Mouse (Mus musculus) layer of hippocampus, adult 9-11 months (tissue): ENCODE data around the gene Lgals8.
A peak's percentile ranks its signal among the peaks of the same experiment; 100 is the strongest.
"Not testable (repeated sequence)": the region's sequence is repeated elsewhere in the genome, so short reads cannot be mapped to it uniquely, and the experiment has no call there.

Experiments used
- DNase-seq: peaks from one replicate; pipeline ENCODE4 v3.0.0; 2022

Gene Lgals8

DNA sequence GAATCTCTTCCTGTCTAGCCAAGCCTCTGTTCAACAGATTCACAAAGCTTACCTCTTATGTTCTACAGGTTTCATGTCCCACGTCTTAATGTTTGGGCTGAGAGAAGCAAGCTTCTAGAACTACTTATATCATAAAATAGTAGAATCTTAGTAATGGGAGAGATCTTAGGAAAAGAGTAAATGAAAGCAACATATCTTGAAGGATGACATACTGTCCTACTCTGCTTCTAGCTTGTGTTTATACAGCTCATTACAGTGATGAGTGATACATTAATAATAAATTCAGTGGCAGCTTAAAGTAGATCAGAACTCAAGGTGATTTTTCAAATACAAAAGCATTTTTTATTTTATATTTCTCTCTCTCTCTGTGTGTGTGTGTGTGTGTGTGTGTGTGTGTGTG, at the start of gene Lgals8:
TSS of gene Lgals8 (minus strand) at position 101 of the 400 bp plus-strand sequence.
- no peak for DNase-seq

GRCm38 (mm10) chr13:12511189-12511965, 46.6 kb upstream of the Lgals8 start:
- no peak for DNase-seq

DNA sequence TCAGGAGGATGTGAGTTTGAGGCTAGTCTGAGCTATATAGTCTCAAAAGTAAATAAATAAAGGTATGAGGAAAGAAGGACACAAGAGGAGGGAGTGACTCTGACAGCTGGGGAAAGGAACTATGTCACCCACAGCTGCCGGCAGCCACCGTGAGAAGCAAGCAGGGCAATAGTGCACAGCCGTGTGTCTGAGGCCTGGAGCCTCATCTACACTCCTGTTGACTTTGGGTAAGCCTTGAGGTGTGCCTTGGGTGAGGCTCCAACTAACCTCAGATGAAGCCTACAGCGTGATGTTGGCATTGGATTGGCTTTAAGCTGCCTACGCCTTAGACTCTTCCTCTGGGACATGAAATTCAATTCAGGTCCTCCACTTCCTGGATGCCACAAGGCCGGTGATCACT, 45.3 kb upstream of the Lgals8 start:
- no peak for DNase-seq

- no peak for DNase-seq
Measured at GRCm38 (mm10) chr13:12507426-12507825, 42.7 kb upstream of the Lgals8 start.

DNA sequence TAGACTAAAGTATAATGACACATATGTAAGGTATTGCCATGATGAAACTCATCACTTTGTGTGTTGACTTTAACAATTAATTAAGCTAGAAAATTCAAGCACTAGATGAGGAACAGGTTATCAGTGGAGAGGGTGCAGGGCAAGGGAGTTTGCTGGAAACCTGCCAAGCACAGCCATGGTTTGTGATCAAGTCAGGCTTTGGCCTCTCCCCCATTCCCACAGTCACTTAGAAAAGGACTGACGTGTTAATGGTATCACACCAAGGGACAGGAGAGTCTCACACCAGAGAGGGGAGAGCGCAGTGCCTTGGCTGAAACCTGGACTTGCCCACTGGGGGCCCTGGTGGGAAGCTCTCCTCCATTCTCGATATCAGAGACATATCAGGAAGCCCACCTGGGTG, 40.6 kb upstream of the Lgals8 start:
- no peak for DNase-seq

DNA sequence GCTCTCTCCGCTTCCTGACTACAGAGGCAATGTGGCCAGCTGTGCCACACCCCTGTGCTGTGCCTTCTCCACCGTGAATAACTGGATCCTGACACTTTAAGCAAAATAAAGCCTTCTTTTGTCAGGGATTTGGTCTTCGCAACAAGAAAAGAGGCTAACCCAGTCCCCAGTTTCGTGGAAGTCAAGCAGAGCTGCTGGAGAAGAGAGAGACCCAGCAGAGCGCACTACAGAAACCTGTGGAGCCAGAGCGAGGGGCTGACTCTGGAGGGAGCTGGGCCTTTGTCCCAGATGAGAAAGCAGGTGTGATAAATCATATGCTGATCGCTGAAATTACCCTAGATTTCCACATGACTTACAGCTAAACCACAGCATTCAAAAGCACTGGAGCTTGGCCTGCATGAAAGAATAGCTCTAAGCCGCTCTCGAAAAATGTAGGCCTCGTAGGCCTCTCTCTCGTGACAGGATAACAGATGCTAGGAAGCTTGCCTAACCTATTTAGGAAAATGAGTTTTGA, 38.6 kb upstream of the Lgals8 start:
- no peak for DNase-seq

DNA sequence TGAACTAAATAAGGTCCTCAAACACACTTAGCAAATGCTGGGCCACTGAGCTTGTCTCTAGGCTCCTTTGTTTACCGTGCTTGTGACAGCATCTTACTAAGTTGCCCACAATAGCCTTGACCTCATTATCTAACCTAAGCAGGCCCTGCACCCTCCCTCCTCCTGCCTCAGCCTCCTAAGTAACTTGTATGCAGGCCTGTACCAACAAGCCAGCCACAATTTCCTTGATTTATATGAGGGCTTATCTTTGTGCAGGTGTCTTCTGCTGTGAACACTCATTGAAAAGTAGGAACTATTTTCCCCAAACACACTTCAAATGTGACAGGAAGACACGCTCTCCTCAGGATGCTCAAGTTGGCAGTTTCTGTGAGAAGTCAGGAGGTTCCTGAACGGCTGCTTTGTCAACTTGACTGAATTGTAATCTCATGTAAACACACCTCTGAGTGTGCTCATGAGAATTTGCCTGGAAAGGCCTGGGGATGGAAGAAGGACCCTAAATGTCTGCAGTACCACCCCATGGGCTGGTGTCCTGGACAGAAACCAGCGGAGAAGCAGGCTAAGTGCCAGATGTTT, 38.0 kb upstream of the Lgals8 start:
- DNase-seq: no peak

DNA sequence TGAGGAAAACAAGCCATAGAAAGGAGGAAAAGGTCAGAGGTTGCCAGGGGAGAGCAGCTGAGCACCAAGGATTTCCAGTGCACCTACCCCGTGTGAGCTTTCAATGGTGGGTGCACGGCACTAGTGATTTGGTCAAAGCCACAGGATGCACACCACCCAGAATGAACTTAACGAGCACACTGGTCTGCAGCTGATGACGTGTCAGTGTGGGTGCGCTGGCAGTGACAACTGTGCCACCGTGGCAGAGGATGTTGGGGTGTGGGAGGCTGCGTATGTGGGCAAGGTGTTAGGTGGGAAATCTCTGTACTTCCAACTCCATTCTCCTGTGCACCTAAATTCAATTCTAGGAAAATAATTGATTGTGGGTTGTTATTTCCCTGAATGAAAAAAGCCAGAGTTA, 34.4 kb upstream of the Lgals8 start:
- DNase-seq: no peak

DNA sequence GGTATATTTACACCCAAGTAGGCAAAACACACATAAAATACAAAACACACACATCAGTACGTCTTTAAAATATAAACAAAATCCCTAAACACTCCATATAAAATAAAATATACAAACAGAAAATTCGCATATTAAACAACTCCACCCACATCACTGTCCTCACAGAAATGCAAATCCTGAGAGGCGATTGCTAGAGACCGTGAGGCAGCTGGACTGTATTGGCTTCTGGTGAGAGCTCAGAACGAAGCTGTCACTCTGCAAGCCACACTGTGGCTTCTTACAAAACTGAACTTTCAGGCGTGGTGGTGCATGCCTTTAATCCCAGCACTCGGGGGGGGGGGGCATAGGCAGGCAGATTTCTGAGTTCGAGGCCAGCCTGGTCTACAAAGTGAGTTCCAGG, 33.1 kb upstream of the Lgals8 start:
- DNase-seq: no peak

DNA sequence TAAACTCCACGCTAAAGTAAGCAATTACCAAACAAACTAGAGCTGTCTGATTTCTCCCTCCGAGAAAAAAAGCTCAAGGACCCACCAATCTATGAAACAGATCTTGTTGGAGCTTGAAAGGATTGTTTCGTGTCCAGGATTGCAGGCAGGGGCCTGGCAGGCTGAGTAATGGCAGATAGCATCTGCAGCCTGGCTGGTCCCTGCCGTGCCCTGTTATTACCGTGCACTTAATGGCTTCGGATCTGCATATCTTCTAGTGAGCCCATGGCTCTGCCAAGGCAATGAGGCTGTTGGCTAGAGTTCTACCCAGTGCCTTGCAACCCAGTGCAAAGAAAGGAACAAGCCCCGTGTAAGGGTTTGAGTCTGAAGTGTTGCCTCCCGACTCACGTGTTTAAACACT, 30.0 kb upstream of the Lgals8 start:
- no peak for DNase-seq

- no peak for DNase-seq
Measured at GRCm38 (mm10) chr13:12492515-12492914, 27.8 kb upstream of the Lgals8 start.

DNA sequence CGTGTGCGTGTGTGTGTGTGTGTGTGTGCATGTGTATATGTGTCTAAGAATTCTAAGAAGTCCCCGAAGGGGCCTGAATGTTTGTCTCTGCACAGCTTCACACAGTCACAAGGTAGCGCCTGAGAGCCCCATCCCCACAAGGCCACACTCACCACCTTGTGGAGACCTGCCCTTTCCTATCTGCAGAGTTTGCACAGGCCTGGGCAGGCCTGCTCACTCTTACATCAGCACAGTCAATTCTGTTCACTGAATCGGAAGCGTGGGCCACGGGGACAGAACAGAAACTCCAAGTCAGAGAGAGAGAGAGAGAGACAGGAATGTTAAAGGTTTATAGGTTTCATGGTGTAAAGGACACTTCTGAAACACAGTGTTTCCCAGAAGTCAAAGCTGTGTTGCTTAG, 20.9 kb upstream of the Lgals8 start:
- no peak for DNase-seq

DNA sequence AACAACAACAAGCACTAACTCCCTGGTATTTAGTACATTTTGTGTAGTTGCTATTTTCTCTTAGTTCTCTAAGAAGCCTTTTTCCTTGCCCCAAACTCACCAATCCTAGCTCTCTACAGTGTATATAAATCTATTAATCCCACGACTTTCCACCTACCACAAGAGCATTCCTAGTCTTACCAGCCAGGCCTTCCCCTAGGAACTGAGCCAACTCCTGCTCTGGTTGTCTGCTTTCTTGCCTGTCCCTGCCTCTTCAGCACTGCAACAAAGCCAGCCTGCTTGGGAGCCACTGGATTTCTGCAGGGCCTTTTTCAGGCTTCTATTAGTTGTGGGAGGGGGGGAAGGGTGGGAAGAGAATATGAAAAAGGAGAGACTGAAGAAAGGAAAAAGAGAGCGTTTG, 20.5 kb upstream of the Lgals8 start:
- DNase-seq: no peak

GRCm38 (mm10) chr13:12479802-12480201, 15.1 kb upstream of the Lgals8 start:
- no peak for DNase-seq

GRCm38 (mm10) chr13:12478301-12478700, 13.6 kb upstream of the Lgals8 start:
- DNase-seq: no peak

GRCm38 (mm10) chr13:12476886-12477285, 12.1 kb upstream of the Lgals8 start:
- no peak for DNase-seq

GRCm38 (mm10) chr13:12475239-12475638, 10.5 kb upstream of the Lgals8 start:
- DNase-seq: no peak

- peak; percentile 20 for DNase-seq
Measured at GRCm38 (mm10) chr13:12473724-12474378, 9.1 kb upstream of the Lgals8 start.

DNA sequence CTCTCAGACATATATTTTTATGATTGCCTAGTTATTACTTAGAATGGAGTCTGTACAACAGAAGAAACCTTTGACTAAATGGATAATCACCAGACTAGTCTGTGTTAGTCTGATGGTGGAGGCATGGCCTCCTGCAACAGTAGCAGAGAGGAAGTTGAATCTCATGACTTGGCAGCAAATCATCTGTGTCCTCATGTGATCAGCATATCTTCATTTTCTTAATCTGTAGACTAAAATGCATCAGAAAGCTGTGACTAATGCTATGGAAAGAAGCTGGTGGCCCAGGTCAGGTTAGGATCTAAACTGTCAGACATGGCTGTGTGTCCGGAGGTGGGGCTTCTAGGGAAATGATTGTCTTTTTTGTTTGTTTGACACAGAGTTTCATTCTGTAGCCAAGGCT, 3.7 kb upstream of the Lgals8 start:
- no peak for DNase-seq

- DNase-seq: not testable (repeated sequence)
Measured at GRCm38 (mm10) chr13:12464159-12464558, 585 bp downstream of the Lgals8 start.

DNA sequence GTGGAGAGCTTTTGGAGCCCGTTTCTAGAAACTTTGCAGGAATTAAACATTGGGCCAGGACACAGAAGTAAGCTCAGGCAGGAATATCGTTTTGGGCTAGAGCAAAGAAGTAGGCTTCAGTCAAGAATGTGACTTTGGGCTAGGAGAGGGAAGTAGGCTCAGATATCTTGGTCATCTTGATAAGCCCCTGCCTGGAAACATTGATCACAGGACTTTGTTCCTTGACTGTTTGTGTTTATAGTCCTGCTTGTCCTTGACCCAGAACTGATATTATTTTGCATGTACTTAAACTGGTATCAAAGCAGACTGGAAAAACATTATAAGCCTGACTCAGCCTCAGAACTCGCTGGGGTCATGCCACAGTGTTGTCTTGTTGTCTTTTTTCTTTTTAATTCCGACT, 2.1 kb downstream of the Lgals8 start:
- no peak for DNase-seq

DNA sequence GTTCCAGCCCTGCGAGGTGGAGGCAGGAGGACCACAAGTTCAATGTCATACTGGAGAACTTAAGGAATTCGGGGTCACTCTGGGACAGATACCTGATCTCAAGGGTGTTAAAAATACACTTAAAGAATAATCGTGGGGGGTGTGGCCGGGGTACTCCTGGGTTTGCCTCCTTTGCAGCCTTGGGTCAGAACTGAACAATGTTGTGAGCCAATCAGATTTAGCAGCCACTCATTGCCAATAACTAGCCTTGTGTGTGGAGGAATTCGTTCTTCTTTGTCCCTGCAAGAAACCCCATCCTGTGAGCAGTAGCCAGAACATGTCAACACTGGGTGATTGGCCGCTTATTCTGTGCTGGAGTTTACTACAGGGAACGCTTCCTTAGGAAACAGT, 3.0 kb downstream of the Lgals8 start:
- peak; percentile 23 for DNase-seq

DNA sequence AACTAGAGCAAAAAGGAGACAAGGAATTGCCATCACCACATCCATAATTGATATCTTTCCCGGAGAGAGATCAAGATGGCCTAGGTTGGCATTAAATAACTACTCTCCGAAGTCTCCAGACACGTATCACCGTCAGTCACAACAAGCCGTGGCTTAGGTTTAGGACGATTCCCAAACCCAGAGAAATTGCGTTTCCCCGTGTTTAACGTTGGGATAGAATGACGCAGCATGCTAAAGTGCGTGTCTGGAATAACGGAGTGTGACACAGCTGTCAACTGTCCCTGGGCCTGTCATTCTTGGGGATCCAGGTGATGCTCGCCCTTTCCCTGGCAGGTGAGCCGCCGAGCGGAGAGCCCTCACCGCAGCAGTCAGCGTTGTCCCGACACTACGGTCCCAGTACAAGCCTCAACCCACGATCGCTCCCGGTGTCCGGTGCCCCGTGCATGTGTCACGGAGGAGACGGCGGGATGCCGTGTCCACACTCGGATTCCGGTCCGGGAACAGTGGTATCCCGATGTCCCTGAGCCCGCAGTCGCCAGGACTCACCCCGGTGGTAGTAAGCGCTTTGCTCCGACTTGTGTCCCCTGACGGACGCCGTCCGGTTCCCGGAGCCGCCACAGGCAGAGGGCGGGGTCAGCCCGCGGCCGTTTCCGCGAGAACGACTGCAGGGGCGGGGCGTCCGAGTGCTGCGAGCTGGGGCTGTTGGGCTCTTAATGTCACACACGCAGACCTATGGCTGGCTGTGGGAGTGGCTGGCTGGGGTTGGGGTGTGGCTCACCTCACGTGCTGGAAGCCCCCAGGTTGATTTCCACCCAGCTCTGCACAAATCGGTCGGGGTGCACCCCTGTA, 3.6 kb downstream of the Lgals8 start:
- peak; percentile 90 for DNase-seq
